ENCODE assay signal across 10 mouse cellular contexts in the genomic region with DNA sequence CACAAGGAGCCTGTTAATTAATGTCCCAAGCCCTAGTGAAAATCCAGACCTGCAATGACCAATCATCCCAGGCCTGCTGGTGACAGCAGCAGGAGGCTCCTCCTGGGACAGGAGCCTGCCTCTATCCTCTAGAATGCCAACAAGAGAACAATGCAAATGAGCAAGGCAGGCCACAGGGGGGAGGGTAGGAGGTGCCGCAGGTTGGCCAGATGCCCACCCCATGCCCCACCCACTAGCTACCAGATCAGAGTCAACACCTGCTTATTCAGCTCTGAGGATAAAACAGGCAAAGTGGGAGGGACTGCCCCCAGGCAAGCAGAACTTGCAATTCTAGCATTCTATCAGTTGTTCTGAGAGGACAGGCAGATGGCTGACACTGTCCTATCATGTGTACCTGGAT. TPM values are rescaled to one million over a fixed set of nuclear protein-coding genes. Genes with fewer than 3 reads are reported as not detected.
DNase-seq lines count a peak whose midpoint lies in the region; ATAC-seq and TF ChIP-seq lines count a peak whose summit lies in the region.
"Had no signal": no experiment of that assay in that cellular context is flagged by ENCODE, and none has a peak within 500 bp of the region (broad histone marks: within the 10 kb centered on the region; RNA-seq: fewer than 3 reads in every experiment).

No protein-coding gene starts in this region.

- no peak for TF ChIP-seq CTCF in stomach, postnatal 0 days (IDR thresholded peaks at IDR 0.05; ENCODE audit: low read depth)

- no peaks in the 10 kb centered on the region for H3K27me3 ChIP-seq in embryonic facial prominence, embryonic 14.5 days (replicated peaks; ENCODE audit: control insufficient read depth, insufficient read depth, low read length)
- H3K27me3 ChIP-seq in embryonic facial prominence, embryonic 10.5 days (replicated peaks; ENCODE audit: low read depth, poor library complexity, severe bottlenecking), result no peaks in the 10 kb centered on the region
- no peaks in the 10 kb centered on the region for H3K27me3 ChIP-seq in neural tube, embryonic 13.5 days
- no peaks in the 10 kb centered on the region for H3K27me3 ChIP-seq in neural tube, embryonic 15.5 days (replicated peaks)
- H3K27me3 ChIP-seq in stomach, postnatal 0 days (ENCODE audit: control insufficient read depth, insufficient read depth, low read length), result no peaks in the 10 kb centered on the region

- peaks cover 92% of the 10 kb centered on the region for H3K36me3 ChIP-seq in embryonic facial prominence, embryonic 14.5 days (ENCODE audit: control insufficient read depth, insufficient read depth, low read length)
- peaks cover 100% of the 10 kb centered on the region for H3K36me3 ChIP-seq in embryonic facial prominence, embryonic 10.5 days (replicated peaks)
- H3K36me3 ChIP-seq in neural tube, embryonic 13.5 days, result peaks cover 90% of the 10 kb centered on the region
- peaks cover 78% of the 10 kb centered on the region for H3K36me3 ChIP-seq in neural tube, embryonic 15.5 days
- peaks cover 15% of the 10 kb centered on the region for H3K36me3 ChIP-seq in stomach, postnatal 0 days (ENCODE audit: control insufficient read depth, insufficient read depth, low read length)

- no peak overlapping the region for H3K4me2 ChIP-seq in embryonic facial prominence, embryonic 14.5 days (ENCODE audit: low read depth, low read length)
- H3K4me2 ChIP-seq in neural tube, embryonic 13.5 days, result no peak overlapping the region
- no peak overlapping the region for H3K4me2 ChIP-seq in neural tube, embryonic 15.5 days
- no peak overlapping the region for H3K4me2 ChIP-seq in stomach, postnatal 0 days (replicated peaks; ENCODE audit: low read depth)

- no peak overlapping the region for H3K27ac ChIP-seq in embryonic facial prominence, embryonic 14.5 days (replicated peaks; ENCODE audit: low read depth, low read length)
- H3K27ac ChIP-seq in embryonic facial prominence, embryonic 10.5 days (replicated peaks), result no peak overlapping the region
- no peak overlapping the region for H3K27ac ChIP-seq in neural tube, embryonic 13.5 days (replicated peaks)
- no peak overlapping the region for H3K27ac ChIP-seq in neural tube, embryonic 15.5 days (replicated peaks)
- H3K27ac ChIP-seq in stomach, postnatal 0 days (replicated peaks), result no peak overlapping the region

- H3K9ac ChIP-seq in embryonic facial prominence, embryonic 14.5 days (ENCODE audit: low read depth, low read length), result no peak overlapping the region
- H3K9ac ChIP-seq in neural tube, embryonic 13.5 days, result no peak overlapping the region
- H3K9ac ChIP-seq in neural tube, embryonic 15.5 days (replicated peaks), result no peak overlapping the region
- no peak overlapping the region for H3K9ac ChIP-seq in stomach, postnatal 0 days (ENCODE audit: low read length)

- H3K4me1 ChIP-seq in embryonic facial prominence, embryonic 14.5 days (ENCODE audit: control insufficient read depth, insufficient read depth, low read length), result no peaks in the 10 kb centered on the region
- no peaks in the 10 kb centered on the region for H3K4me1 ChIP-seq in embryonic facial prominence, embryonic 10.5 days
- peaks cover 4% of the 10 kb centered on the region; the same call in 1 of the 2 replicates for H3K4me1 ChIP-seq in neural tube, embryonic 13.5 days (replicated peaks)
- 0 out of 2 replicates have a peak, but pooled peaks cover 8% of the 10 kb centered on the region for H3K4me1 ChIP-seq in neural tube, embryonic 15.5 days
- H3K4me1 ChIP-seq in stomach, postnatal 0 days (replicated peaks; ENCODE audit: control insufficient read depth, insufficient read depth), result no peaks in the 10 kb centered on the region

- WGBS in embryonic facial prominence, embryonic 14.5 days, result 57% methylated on average over 1 of the region's 1 CpGs
- WGBS in embryonic facial prominence, embryonic 10.5 days, result 90% methylated on average over 1 of the region's 1 CpGs
- 61% methylated on average over 1 of the region's 1 CpGs for WGBS in neural tube, embryonic 13.5 days
- 47% methylated on average over 1 of the region's 1 CpGs for WGBS in neural tube, embryonic 15.5 days
- WGBS in stomach, postnatal 0 days, result 64% methylated on average over 1 of the region's 1 CpGs

- no peaks in the 10 kb centered on the region for H3K9me3 ChIP-seq in embryonic facial prominence, embryonic 14.5 days (ENCODE audit: control insufficient read depth, low read length)
- H3K9me3 ChIP-seq in embryonic facial prominence, embryonic 10.5 days, result no peaks in the 10 kb centered on the region
- H3K9me3 ChIP-seq in neural tube, embryonic 13.5 days, result no peaks in the 10 kb centered on the region
- no peaks in the 10 kb centered on the region for H3K9me3 ChIP-seq in neural tube, embryonic 15.5 days (replicated peaks)
- no peaks in the 10 kb centered on the region for H3K9me3 ChIP-seq in stomach, postnatal 0 days (ENCODE audit: control insufficient read depth, low read length)

- peak; percentile 66 for DNase-seq in embryonic facial prominence, embryonic 14.5 days (ENCODE audit: low spot score)
- no peak for DNase-seq in embryonic facial prominence, embryonic 10.5 days (ENCODE audit: low spot score)
- DNase-seq in kidney, adult 9 months, result peak; percentile 79
- peak; percentile 69 for DNase-seq in stomach, postnatal 0 days (ENCODE audit: low spot score)
- no peak for DNase-seq in layer of hippocampus, adult 8-10 months (ENCODE audit: low spot score in 2 of 2)
- DNase-seq in thymus, postnatal 4 days, result no peak
- DNase-seq: thymus, adult 18-20 months had no signal

- no peak for TF ChIP-seq EP300 in stomach, postnatal 0 days (optimal IDR thresholded peaks at IDR 0.05)

- ATAC-seq in embryonic facial prominence, embryonic 14.5 days (ENCODE audit: low read depth), result peak; percentile 79; the same call in 1 of the 2 replicates
- ATAC-seq in neural tube, embryonic 13.5 days (ENCODE audit: low read depth), result 0 out of 2 replicates have a peak, but pooled peaks have one; percentile 27
- no peak for ATAC-seq in neural tube, embryonic 15.5 days (ENCODE audit: low FRiP score)
- ATAC-seq in stomach, postnatal 0 days (ENCODE audit: low FRiP score, low TSS enrichment), result peak; percentile 64
- ATAC-seq: midbrain, embryonic 16.5 days had no signal

- no peak overlapping the region for H3K4me3 ChIP-seq in embryonic facial prominence, embryonic 14.5 days (ENCODE audit: low read depth, low read length)
- no peak overlapping the region for H3K4me3 ChIP-seq in embryonic facial prominence, embryonic 10.5 days
- H3K4me3 ChIP-seq in neural tube, embryonic 13.5 days, result no peak overlapping the region
- no peak overlapping the region for H3K4me3 ChIP-seq in neural tube, embryonic 15.5 days (replicated peaks)
- no peak overlapping the region for H3K4me3 ChIP-seq in stomach, postnatal 0 days (ENCODE audit: low read depth, low read length)

RNA-seq across cellular contexts. Expression of a gene that starts 42.0 kb away (rescaled TPM):
- polyA plus RNA-seq in embryonic facial prominence, embryonic 14.5 days (2014; fragmentation: Nextera tagmentation; extraction: Ambion mirVana), result 25.8 and 28.8 TPM in 2 replicates
- polyA plus RNA-seq in embryonic facial prominence, embryonic 10.5 days (2016; fragmentation: Nextera tagmentation; extraction: Ambion mirVana), result 25.0 and 25.4 TPM in 2 replicates
- 17.2 and 19.4 TPM in 2 replicates for polyA plus RNA-seq in neural tube, embryonic 13.5 days (2015; fragmentation: Nextera tagmentation; extraction: Ambion mirVana)
- polyA plus RNA-seq in neural tube, embryonic 15.5 days (2015; fragmentation: Nextera tagmentation; extraction: Ambion mirVana), result 18.2 and 20.0 TPM in 2 replicates
- polyA plus RNA-seq in stomach, postnatal 0 days (2015; fragmentation: Nextera tagmentation; extraction: Ambion mirVana), result 11.8 and 15.0 TPM in 2 replicates
- 100 to 1,000 TPM in 2 of 4 experiments, 10 to 100 TPM in 2; 97.1 to 101 (median 99.7) TPM for total RNA-seq in layer of hippocampus, adult 8-10 months (2022)

RNA-seq across cellular contexts. Expression of a gene that starts 55.0 kb away (rescaled TPM):
- polyA plus RNA-seq in embryonic facial prominence, embryonic 14.5 days (2014; fragmentation: Nextera tagmentation; extraction: Ambion mirVana), result 685 and 696 TPM in 2 replicates
- 686 and 696 TPM in 2 replicates for polyA plus RNA-seq in embryonic facial prominence, embryonic 10.5 days (2016; fragmentation: Nextera tagmentation; extraction: Ambion mirVana)
- polyA plus RNA-seq in neural tube, embryonic 13.5 days (2015; fragmentation: Nextera tagmentation; extraction: Ambion mirVana), result 425 and 431 TPM in 2 replicates
- polyA plus RNA-seq in neural tube, embryonic 15.5 days (2015; fragmentation: Nextera tagmentation; extraction: Ambion mirVana), result 343 and 391 TPM in 2 replicates
- 453 and 464 TPM in 2 replicates for polyA plus RNA-seq in stomach, postnatal 0 days (2015; fragmentation: Nextera tagmentation; extraction: Ambion mirVana)
- total RNA-seq in layer of hippocampus, adult 8-10 months (2022), result 100 to 1,000 TPM; 517 to 564 (median 525) TPM

Comparison
In these comparisons a context has a peak if more than half of its experiments do, and no peak if none do; other contexts are left out.
1. DNase-seq: peak in embryonic facial prominence, embryonic 14.5 days (single experiment), kidney, adult 9 months (single experiment) and stomach, postnatal 0 days (single experiment); none in embryonic facial prominence, embryonic 10.5 days (single experiment), layer of hippocampus, adult 8-10 months (0 of 2) and thymus, postnatal 4 days (single experiment).